Mouse (Mus musculus) stomach, embryonic 14.5 days (tissue): ENCODE results near the gene Car14. TPM values are rescaled to one million over a fixed set of nuclear protein-coding genes. Genes with fewer than 3 reads are reported as not detected.

Experiments used
- ATAC-seq: fragments of 200-750 bp; cut with Nextera tagmentation; 2 replicates; pipeline ENCODE4 v1.8.0; 2017; ENCODE audit warnings: low read depth, moderate TSS enrichment; ENCODE audit not compliant: insufficient number of reproducible peaks, insufficient read depth, low FRiP score
- H3K27ac ChIP-seq: fragments of 300-500 bp; sonication (generic); 2 replicates; pipeline ENCODE4 v1.5.1; 2014; ENCODE audit warnings: mild to moderate bottlenecking, low read length, moderate library complexity, mixed read lengths
- H3K27me3 ChIP-seq: fragments of 300-500 bp; sonication (generic); 2 replicates; pipeline ENCODE4 v1.6.1; 2014; ENCODE audit warnings: low read length, control low read depth, mixed read lengths; ENCODE audit not compliant: control insufficient read depth, insufficient read depth
- H3K36me3 ChIP-seq: fragments of 300-500 bp; sonication (generic); 2 replicates; pipeline ENCODE4 v1.6.1; 2014; ENCODE audit warnings: mild to moderate bottlenecking, control low read depth, low read length, moderate library complexity, mixed read lengths; ENCODE audit not compliant: control insufficient read depth, insufficient read depth
- H3K4me1 ChIP-seq: fragments of 300-500 bp; sonication (generic); 2 replicates; pipeline ENCODE4 v1.6.1; 2014; ENCODE audit warnings: low read length, control low read depth, mixed read lengths; ENCODE audit not compliant: control insufficient read depth, insufficient read depth
- H3K4me2 ChIP-seq: fragments of 300-500 bp; sonication (generic); replicated peaks from 2 replicates; pipeline ENCODE4 v1.6.1; 2014; ENCODE audit warnings: low read depth, low read length, control low read depth
- H3K4me3 ChIP-seq: fragments of 300-500 bp; sonication (generic); 2 replicates; pipeline ENCODE4 v1.5.1; 2014; ENCODE audit warnings: low read depth, low read length, control low read depth
- H3K9ac ChIP-seq: fragments of 300-500 bp; sonication (generic); replicated peaks from 2 replicates; pipeline ENCODE4 v1.6.1; 2014; ENCODE audit warnings: low read depth, mild to moderate bottlenecking, control low read depth, low read length, moderate library complexity, mixed read lengths
- H3K9me3 ChIP-seq: fragments of 300-500 bp; sonication (generic); 2 replicates; pipeline ENCODE4 v1.6.1; 2016; ENCODE audit warnings: low read depth, low read length, control low read depth; ENCODE audit not compliant: control insufficient read depth
- WGBS: fragments of 180-500 bp; shearing (Covaris S2); extraction: QIAGEN DNeasy Blood & Tissue Kit; methylation state at CpG from one replicate; pipeline ENCODE4 v1.1.7; 2014; 5-methylcytosine and 5-hydroxymethylcytosine counted together
- polyA plus RNA-seq: library from polyadenylated mRNA; unstranded; fragments of >200 nt; fragmentation: Nextera tagmentation; extraction: Ambion mirVana; gene quantifications from 2 replicates; pipeline ENCODE4 v1.2.1, GENCODE M21; 2014

The Car14 gene
- polyA plus RNA-seq, 1 experiment from 2014 or later: 2.9 TPM

- Histone ChIP-seq H3K27ac (no peak overlapping the region), H3K36me3 (no peaks in the 10 kb centered on the region), H3K9ac (no peak overlapping the region), H3K4me1 (0 out of 2 replicates have a peak, but pooled peaks cover 3% of the 10 kb centered on the region), H3K9me3 (no peaks in the 10 kb centered on the region), H3K4me3 (no peak overlapping the region), H3K4me2 (no peak overlapping the region), H3K27me3 (no peaks in the 10 kb centered on the region)
- no peak for ATAC-seq
- 82% methylated on average over 4 of the region's 4 CpGs for WGBS
These were observed 25.4 kb downstream of the Car14 start for GRCm38 (mm10) chr3:95879063-95879462.

DNA sequence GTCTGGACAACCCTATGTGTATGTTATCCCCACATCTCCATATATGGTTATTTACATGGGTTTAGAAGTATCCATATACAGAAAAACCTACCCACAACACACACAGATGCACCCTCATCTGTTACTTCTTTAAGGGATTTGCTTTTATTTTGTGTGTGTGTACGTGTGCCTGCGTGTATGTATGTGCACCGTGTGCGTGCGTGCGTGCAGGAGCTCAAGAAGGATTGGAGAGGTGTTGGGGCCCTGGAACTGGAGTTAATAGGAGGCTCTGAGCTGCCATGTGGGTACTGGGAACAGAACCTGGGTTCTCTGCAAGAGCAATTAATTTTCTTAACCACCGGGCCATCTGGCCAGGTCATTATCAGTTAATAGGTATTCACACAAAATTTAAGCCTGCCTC is 32.4 kb downstream of the Car14 start:
- peak overlapping the region; percentile 71 for H3K4me2 ChIP-seq
- peak overlapping the region; percentile 81 for H3K9ac ChIP-seq
- H3K27ac ChIP-seq: 0 out of 2 replicates have a peak overlapping the region, but pooled peaks have one; percentile 27
- H3K9me3 ChIP-seq: no peaks in the 10 kb centered on the region
- H3K36me3 ChIP-seq: peaks cover 15% of the 10 kb centered on the region; the same call in 1 of the 2 replicates
- peak overlapping the region; percentile 74 for H3K4me3 ChIP-seq
- peaks cover 13% of the 10 kb centered on the region for H3K4me1 ChIP-seq
- WGBS: 72% methylated on average over 7 of the region's 7 CpGs
- no peak for ATAC-seq
- no peaks in the 10 kb centered on the region for H3K27me3 ChIP-seq

DNA sequence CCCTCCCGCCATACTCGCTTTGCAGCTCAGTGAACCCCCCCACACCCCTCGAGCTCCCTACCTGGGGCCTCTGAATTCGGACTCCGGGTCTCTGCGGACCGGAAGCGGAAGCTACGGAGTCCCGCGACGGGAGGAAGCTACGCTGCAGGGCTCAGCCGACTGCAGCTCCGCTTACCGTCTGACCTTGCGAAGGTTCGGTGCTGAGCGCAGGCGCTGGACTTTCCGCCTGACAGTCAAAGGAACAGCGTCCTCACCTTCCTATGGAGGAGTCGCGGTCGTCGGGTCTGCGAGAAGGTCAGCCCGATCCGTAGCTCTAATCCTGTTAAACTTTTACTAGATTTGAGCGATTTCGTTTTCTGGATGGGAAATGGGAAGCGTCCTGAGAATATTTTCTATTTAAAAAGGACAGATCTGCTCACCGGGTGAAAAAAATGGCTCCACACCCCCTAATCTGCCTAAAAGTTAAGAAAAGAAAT is 33.1 kb downstream of the Car14 start, which contains the start of gene Mrps21:
TSS of gene Mrps21 (minus strand) at position 128 of the 476 bp plus-strand sequence.
- H3K36me3 ChIP-seq: peaks cover 16% of the 10 kb centered on the region; the same call in 1 of the 2 replicates
- peak within 1 kb of the TSS; percentile 71 for H3K4me2 ChIP-seq
- peak within 1 kb of the TSS; percentile 74 for H3K4me3 ChIP-seq
- peaks cover 13% of the 10 kb centered on the region for H3K4me1 ChIP-seq
- peak within 1 kb of the TSS; percentile 81 for H3K9ac ChIP-seq
- no peaks in the 10 kb centered on the region for H3K9me3 ChIP-seq
- H3K27ac ChIP-seq: peak within 1 kb of the TSS; percentile 74
- under 1% methylated on average over 33 of the region's 33 CpGs for WGBS
- H3K27me3 ChIP-seq: no peaks in the 10 kb centered on the region
- ATAC-seq: peak; percentile 92

DNA sequence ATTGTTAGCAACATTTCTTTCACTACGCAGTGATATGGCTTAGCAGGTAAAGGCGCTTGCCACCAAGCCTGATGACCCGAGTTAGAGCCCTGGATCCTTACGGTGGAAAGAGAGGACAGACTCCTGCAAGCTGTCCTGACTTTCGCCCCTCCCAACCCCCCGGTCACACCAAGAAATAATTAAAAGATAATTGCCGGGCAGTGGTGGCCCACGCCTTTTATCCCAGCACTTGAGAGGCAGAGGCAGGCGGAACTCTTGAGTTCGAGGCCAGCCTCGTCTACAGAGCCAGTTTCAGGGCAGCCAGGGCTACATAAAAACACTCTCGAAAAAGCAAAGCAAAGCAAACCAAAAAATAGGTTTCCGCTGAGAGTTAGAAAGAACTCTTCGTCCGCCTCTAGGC is 33.5 kb downstream of the Car14 start:
- peak overlapping the region; percentile 74 for H3K27ac ChIP-seq
- peak overlapping the region; percentile 74 for H3K4me3 ChIP-seq
- no peaks in the 10 kb centered on the region for H3K27me3 ChIP-seq
- peaks cover 13% of the 10 kb centered on the region for H3K4me1 ChIP-seq
- 6% methylated on average over 15 of the region's 15 CpGs for WGBS
- H3K4me2 ChIP-seq: peak overlapping the region; percentile 71
- no peaks in the 10 kb centered on the region for H3K9me3 ChIP-seq
- peaks cover 16% of the 10 kb centered on the region; the same call in 1 of the 2 replicates for H3K36me3 ChIP-seq
- peak overlapping the region; percentile 81 for H3K9ac ChIP-seq
- no peak for ATAC-seq

GRCm38 (mm10) chr3:95867408-95867807 is 37.1 kb downstream of the Car14 start:
- Histone ChIP-seq H3K27ac (no peak overlapping the region), H3K4me3 (no peak overlapping the region), H3K4me2 (no peak overlapping the region), H3K9ac (no peak overlapping the region), H3K4me1 (peaks cover 11% of the 10 kb centered on the region), H3K27me3 (no peaks in the 10 kb centered on the region), H3K9me3 (no peaks in the 10 kb centered on the region), H3K36me3 (peaks cover 33% of the 10 kb centered on the region)
- ATAC-seq: no peak
- 92% methylated on average over 2 of the region's 2 CpGs for WGBS

GRCm38 (mm10) chr3:95866071-95866470 is 38.4 kb downstream of the Car14 start:
- H3K36me3 ChIP-seq: peaks cover 33% of the 10 kb centered on the region
- H3K4me2 ChIP-seq: no peak overlapping the region
- H3K4me1 ChIP-seq: peaks cover 6% of the 10 kb centered on the region; the same call in 1 of the 2 replicates
- no peak overlapping the region for H3K9ac ChIP-seq
- no peaks in the 10 kb centered on the region for H3K9me3 ChIP-seq
- H3K27ac ChIP-seq: no peak overlapping the region
- H3K27me3 ChIP-seq: no peaks in the 10 kb centered on the region
- H3K4me3 ChIP-seq: no peak overlapping the region
- ATAC-seq: no peak
- 88% methylated on average over 5 of the region's 5 CpGs for WGBS

GRCm38 (mm10) chr3:95865571-95865970 is 38.9 kb downstream of the Car14 start:
- no peak overlapping the region for H3K27ac ChIP-seq
- H3K4me3 ChIP-seq: no peak overlapping the region
- H3K4me2 ChIP-seq: no peak overlapping the region
- peaks cover 33% of the 10 kb centered on the region for H3K36me3 ChIP-seq
- no peaks in the 10 kb centered on the region for H3K27me3 ChIP-seq
- 91% methylated on average over 20 of the region's 20 CpGs for WGBS
- ATAC-seq: no peak
- H3K9me3 ChIP-seq: no peaks in the 10 kb centered on the region
- H3K9ac ChIP-seq: no peak overlapping the region
- H3K4me1 ChIP-seq: peaks cover 4% of the 10 kb centered on the region; the same call in 1 of the 2 replicates

- Histone ChIP-seq H3K4me2 (no peak overlapping the region), H3K27me3 (no peaks in the 10 kb centered on the region), H3K36me3 (peaks cover 33% of the 10 kb centered on the region), H3K4me1 (no peaks in the 10 kb centered on the region), H3K9me3 (no peaks in the 10 kb centered on the region), H3K9ac (no peak overlapping the region), H3K4me3 (no peak overlapping the region), H3K27ac (no peak overlapping the region)
- no peak for ATAC-seq
- 75% methylated on average over 5 of the region's 5 CpGs for WGBS
These were observed 39.4 kb downstream of the Car14 start for GRCm38 (mm10) chr3:95865050-95865449.

- 71% methylated on average over 7 of the region's 7 CpGs for WGBS
- H3K36me3 ChIP-seq: peaks cover 27% of the 10 kb centered on the region
- no peak for ATAC-seq
- no peak overlapping the region for H3K4me2 ChIP-seq
- H3K4me1 ChIP-seq: no peaks in the 10 kb centered on the region
- no peaks in the 10 kb centered on the region for H3K27me3 ChIP-seq
- H3K9ac ChIP-seq: no peak overlapping the region
- H3K9me3 ChIP-seq: no peaks in the 10 kb centered on the region
- no peak overlapping the region for H3K4me3 ChIP-seq
- no peak overlapping the region for H3K27ac ChIP-seq
These were observed 40.9 kb downstream of the Car14 start for GRCm38 (mm10) chr3:95863578-95863977.
